Mouse (Mus musculus) skeletal muscle tissue, adult 2 months (tissue): ENCODE measurements at regions not wholly inside any gene's neighbourhood (a gene's known extent, or its start where the extent isn't known, plus 50 kb on each side); places are given as distances from the start of the nearest gene placed in this dataset.

ENCODE experiments used
- DNase-seq: peaks from one replicate; pipeline ENCODE4 v3.0.0-alpha.2; 2012; ENCODE audit warnings: low read depth, low spot score

- DNase-seq, result no peak
Observed at GRCm38 (mm10) chr4:95154377-95154776, 102.4 kb upstream of the Jun start.

DNA sequence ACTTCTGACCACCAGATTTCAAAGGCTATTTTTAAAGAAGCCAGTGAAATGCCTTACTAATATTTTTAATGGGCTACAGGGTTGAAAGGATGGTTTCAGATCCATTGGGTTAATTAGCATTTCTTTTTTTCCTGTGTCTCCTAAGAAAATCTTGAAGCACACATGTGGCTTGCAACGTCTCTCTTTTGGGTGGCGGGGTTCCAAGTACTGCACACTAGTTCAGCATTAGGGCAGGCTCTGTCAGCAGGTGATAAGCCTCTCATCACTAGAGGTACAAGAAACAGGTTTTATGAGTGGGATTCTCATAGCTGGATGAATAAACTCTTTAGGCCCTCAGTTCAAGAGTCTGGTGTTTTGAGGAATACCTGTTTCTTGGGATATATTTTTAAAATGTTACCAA, 103.2 kb upstream of the Jun start:
- DNase-seq, result no peak

DNA sequence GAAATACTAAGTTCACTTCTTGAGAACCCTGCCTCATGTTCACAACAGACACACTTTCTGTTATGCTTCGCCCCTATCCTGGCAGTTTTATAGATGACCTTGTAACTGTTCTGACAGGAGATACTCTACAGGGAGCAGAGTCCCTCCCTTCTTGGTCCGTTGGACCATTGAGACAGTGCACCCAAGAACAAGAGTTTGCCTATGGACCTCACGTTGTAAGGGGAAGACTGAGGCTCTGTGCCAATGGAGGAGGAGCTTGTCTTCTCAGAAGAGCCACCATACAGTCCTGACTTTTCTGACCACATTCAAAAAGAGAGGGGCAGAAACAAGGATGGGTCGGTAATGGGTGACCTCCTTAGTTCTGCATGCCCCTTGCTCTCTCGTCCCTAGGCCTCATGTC, 103.8 kb upstream of the Jun start:
- no peak for DNase-seq

GRCm38 (mm10) chr4:95156451-95157271, 104.6 kb upstream of the Jun start:
- DNase-seq, result peak; percentile 81

GRCm38 (mm10) chr4:95157653-95158430, 105.8 kb upstream of the Jun start:
- DNase-seq, result peak; percentile 88

GRCm38 (mm10) chr4:95158632-95159424, 106.8 kb upstream of the Jun start:
- peak; percentile 79 for DNase-seq

DNA sequence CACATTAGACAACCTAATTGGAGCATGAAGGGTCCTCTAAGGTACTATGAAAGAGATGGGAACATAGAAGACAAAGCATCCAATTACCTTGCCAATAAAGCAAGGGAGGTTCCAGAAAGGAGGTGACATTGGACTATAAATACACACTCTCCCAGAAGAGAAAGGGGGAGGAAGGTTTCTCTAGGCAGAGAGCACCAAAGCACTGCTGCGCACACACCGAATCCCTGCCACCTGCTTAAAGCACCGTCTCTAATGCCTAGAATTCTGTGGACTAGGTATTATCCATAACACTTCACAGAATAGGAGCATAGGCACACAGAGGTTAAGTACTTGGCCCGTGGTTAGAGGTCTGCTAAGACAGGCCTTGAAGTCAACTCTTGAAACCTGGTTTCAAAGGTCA, 107.8 kb upstream of the Jun start:
- DNase-seq, result no peak

DNA sequence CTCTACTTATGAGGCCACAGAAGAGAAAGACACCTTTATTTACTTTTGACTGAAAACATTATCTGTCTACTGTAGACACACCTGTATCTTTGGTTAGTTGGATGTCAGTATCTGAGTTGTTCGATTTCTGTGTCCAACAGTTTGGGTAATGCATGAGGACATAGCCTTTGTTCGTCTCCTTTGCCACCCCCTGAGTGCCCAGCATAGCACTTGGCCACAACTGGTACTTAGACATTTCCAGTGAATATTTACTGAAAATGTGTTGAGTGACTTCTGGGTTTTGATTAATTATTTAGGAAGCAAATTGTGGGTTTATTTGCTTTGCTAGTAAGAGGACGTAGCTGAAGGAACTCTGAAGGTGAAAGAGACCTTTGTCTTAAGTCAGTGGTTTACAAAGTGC, 108.4 kb upstream of the Jun start:
- DNase-seq, result no peak

- DNase-seq, result peak; percentile 97
Observed at GRCm38 (mm10) chr4:95160912-95161669, 109.1 kb upstream of the Jun start.

GRCm38 (mm10) chr4:95161670-95162020, 109.6 kb upstream of the Jun start:
- DNase-seq, result no peak

- DNase-seq, result no peak
Observed at GRCm38 (mm10) chr4:95162386-95163090, 110.5 kb upstream of the Jun start.

DNA sequence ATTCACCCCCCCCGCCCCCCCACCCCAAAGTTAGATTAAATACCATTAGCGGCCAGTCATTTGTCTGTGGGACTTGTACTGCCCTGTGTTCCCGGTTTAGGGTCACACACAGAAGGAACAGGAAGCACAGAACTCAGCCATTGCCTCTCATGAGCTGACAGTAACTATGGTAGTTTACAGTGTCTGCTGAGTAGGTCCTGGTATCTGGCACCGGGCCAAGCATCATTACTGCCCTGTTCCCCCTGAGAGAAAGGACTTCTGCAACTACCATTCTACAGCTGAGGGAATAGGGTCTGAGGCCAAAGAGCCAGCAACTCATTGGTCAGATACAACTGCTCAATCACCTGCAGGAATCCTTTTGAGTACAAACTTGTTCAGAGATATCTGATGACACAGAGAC, 111.4 kb upstream of the Jun start:
- no peak for DNase-seq

DNA sequence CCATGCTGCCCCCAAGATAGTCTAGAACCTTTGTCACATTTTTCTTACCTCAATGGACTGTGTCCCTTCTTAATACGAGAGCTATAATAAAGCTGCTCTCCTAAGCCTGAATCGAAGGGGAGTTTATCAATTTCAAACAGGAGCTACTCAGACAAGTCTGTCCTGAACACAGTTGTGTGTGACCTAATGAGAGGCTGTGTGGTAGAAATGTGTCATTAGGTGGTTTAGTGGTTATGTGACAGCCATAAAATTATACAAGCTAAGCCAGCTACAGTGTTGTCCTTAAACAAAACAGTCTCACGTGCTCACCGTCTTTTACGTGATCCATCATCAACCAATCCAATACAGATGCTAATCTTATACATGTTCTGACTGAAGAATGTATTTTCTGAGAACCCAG, 114.5 kb upstream of the Jun start:
- DNase-seq, result no peak

- DNase-seq, result no peak
Observed at GRCm38 (mm10) chr4:95167216-95167615, 115.2 kb upstream of the Jun start.

DNA sequence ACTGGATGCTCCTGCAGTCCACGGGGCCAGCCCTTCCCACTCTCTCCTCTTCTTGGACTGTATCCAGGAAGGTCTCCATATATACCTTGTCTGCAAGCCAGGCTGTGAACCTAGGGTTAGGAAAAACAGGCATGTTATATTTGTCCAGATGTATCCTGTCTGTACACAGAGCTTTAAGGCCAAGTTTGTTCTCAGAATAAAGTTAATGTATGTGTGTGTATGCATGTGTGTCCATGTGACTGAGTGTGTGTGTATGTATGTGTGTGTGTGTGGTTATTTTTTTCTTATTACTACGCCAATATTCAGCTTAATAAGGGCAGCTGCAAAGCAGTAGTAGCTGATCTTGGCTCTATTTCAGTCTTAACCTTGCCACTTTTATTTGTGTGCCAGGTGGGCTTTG, 117.7 kb upstream of the Jun start:
- DNase-seq, result no peak

- DNase-seq, result no peak
Observed at GRCm38 (mm10) chr4:95177753-95178152, 125.7 kb upstream of the Jun start.

GRCm38 (mm10) chr4:95178467-95178866, 126.4 kb upstream of the Jun start:
- no peak for DNase-seq

GRCm38 (mm10) chr4:95178900-95179299, 126.9 kb upstream of the Jun start:
- no peak for DNase-seq

DNA sequence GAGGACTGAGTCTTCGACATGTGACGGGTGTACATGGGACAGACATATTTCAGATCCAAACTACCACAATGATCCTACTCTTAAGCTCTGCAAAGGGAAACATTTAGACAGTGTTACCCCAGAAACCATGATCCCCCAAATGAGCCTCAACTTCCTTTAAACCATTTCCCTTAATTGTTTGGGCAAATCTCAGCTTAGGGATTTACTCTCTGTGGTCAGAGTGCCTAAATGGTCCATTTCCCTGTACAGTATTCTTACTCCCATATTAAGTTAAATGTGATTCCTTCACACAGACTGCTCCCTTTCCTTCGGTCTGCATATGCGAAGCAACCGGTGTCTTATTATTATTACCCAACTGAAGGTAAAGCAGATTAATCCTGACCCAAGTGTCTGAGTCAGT, 128.4 kb upstream of the Jun start:
- no peak for DNase-seq

GRCm38 (mm10) chr4:95180999-95181398, 129.0 kb upstream of the Jun start:
- no peak for DNase-seq

DNA sequence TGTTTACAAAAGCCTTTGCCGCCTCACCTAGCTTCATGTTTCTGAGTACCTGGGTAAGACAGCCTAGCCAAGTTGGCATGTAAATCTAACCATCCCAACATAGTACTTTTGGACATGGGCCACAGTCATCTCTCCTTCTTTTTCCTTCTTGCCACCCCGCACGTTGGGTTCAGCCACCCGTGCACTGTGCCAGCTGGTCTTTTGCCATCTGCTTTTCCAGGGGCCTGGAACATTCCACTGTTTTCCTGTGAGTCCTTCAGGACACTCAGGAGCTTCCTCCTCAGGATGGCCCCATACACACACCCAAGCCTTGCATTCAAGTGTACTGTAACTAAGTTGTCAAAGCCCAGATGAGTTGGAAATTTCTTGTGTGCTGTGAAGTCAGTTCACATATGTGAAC, 132.2 kb upstream of the Jun start:
- no peak for DNase-seq
